ENCODE assay signal across 30 mouse cellular contexts in the genomic region with DNA sequence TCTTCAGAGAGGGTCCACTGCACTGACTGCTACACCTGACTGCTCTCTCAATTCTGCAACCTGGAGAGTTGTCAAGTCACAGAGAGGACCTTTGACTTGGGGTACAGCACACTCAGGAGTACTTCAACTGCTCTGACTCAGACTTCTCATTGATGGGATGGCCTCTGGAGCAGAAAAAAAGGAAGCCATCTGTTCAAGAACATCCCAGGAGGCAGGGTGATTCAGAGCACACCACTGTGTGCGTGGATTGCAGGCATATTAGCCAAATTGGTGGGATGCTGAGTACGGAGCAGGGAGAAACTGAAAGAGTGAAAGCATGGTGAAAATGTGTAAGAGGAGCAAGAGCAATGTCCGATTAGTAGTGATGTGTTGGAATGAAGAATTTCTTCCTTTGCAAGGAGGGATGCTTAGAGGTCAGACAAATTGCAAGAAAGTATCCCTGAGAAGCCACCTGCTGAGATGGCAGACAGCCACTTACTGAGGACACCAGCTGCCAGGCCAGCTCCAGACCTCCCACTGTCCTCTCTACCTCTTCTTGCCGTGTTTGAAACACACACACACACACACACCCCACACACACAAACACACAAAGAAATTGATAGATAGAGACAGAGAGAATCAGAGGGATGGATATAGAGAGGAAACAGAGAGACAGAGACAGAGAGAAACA.
A peak's percentile ranks its signal among the peaks of the same experiment; 100 is the strongest.
DNase-seq lines count a peak whose midpoint lies in the region; TF ChIP-seq lines count a peak whose summit lies in the region.
"Had no signal": no experiment of that assay in that cellular context is flagged by ENCODE, and none has a peak within 500 bp of the region (broad histone marks: within the 10 kb centered on the region; RNA-seq: fewer than 3 reads in every experiment).

No protein-coding gene starts in this region.

- DNase-seq in cerebellum, adult 18-20 months, result peak; percentile 10 to 21
- DNase-seq in cerebellum, adult 11-12 months, result no peak
- DNase-seq in layer of hippocampus, adult 18-20 months (ENCODE audit: low spot score in 2 of 2), result peak; percentile 5 to 21
- DNase-seq in layer of hippocampus, postnatal 14 days (ENCODE audit: low spot score in 2 of 2), result no peak
- peak; percentile 6 for DNase-seq in cerebellum, adult 9-10 months
- no peak for DNase-seq in kidney, adult 2 months
- no peak for DNase-seq in urinary bladder, adult 2 months (ENCODE audit: low spot score)
- DNase-seq: adrenal gland, postnatal 14 days; forebrain, postnatal 0 days; heart, postnatal 10 days; kidney, adult 8-10 months; kidney, postnatal 4 days; liver, embryonic 13.5 days; lung, adult 18-20 months; lung, postnatal 10 days; midbrain, embryonic 14.5 days; right cerebral cortex, adult 18-20 months; spleen, adult 18-20 months; thymus, postnatal 14 days had no signal

- 88% methylated on average over 4 of the region's 4 CpGs for WGBS in kidney, adult 2 months

- H3K4me3 ChIP-seq in kidney, adult 2 months (ENCODE audit: insufficient read depth, low read depth, low read length), result no peak overlapping the region
- H3K4me3 ChIP-seq: embryonic facial prominence, embryonic 10.5 days; embryonic facial prominence, embryonic 15.5 days; forebrain, embryonic 12.5 days; heart, embryonic 13.5 days; hindbrain, embryonic 10.5 days; intestine, embryonic 15.5 days; limb, embryonic 10.5 days; limb, embryonic 15.5 days; liver, embryonic 13.5 days had no signal

- TF ChIP-seq CTCF in kidney, adult 2 months (conservative IDR thresholded peaks at IDR 0.05; ENCODE audit: insufficient read depth, insufficient read length, low read depth, low read length), result no peak

- H3K36me3 ChIP-seq in kidney, adult 2 months (ENCODE audit: control insufficient read depth, insufficient read depth, low read length), result no peaks in the 10 kb centered on the region
- H3K36me3 ChIP-seq: embryonic facial prominence, embryonic 10.5 days; embryonic facial prominence, embryonic 15.5 days; forebrain, embryonic 12.5 days; G1E; heart, embryonic 13.5 days; hindbrain, embryonic 10.5 days; intestine, embryonic 15.5 days; limb, embryonic 10.5 days; limb, embryonic 15.5 days; liver, embryonic 13.5 days had no signal

- no peak for TF ChIP-seq POLR2A in kidney, adult 2 months (IDR thresholded peaks at IDR 0.05; ENCODE audit: low read depth, low read length)

- H3K27me3 ChIP-seq in kidney, adult 2 months (replicated peaks; ENCODE audit: control insufficient read depth, insufficient read depth, low read length), result no peaks in the 10 kb centered on the region
- H3K27me3 ChIP-seq: embryonic facial prominence, embryonic 15.5 days; forebrain, embryonic 12.5 days; heart, embryonic 13.5 days; intestine, embryonic 15.5 days; limb, embryonic 15.5 days; liver, embryonic 13.5 days; Patski had no signal

- no peaks in the 10 kb centered on the region for H3K4me1 ChIP-seq in kidney, adult 2 months (ENCODE audit: control insufficient read depth, insufficient read depth, low read length)
- H3K4me1 ChIP-seq: embryonic facial prominence, embryonic 10.5 days; embryonic facial prominence, embryonic 15.5 days; forebrain, embryonic 12.5 days; heart, embryonic 13.5 days; hindbrain, embryonic 10.5 days; intestine, embryonic 15.5 days; limb, embryonic 10.5 days; limb, embryonic 15.5 days; liver, embryonic 13.5 days had no signal

- H3K27ac ChIP-seq in kidney, adult 2 months (ENCODE audit: insufficient read depth, low read depth, low read length), result no peak overlapping the region
- H3K27ac ChIP-seq: embryonic facial prominence, embryonic 10.5 days; embryonic facial prominence, embryonic 15.5 days; forebrain, embryonic 12.5 days; heart, embryonic 13.5 days; hindbrain, embryonic 10.5 days; intestine, embryonic 15.5 days; kidney, postnatal 0 days; limb, embryonic 10.5 days; limb, embryonic 15.5 days; liver, embryonic 13.5 days had no signal

Comparison
In these comparisons a context has a peak if more than half of its experiments do, and no peak if none do; other contexts are left out.
1. DNase-seq: peak in cerebellum, adult 18-20 months (2 of 2), layer of hippocampus, adult 18-20 months (2 of 2) and cerebellum, adult 9-10 months (single experiment); none in cerebellum, adult 11-12 months (single experiment), layer of hippocampus, postnatal 14 days (0 of 2), kidney, adult 2 months (single experiment) and urinary bladder, adult 2 months (single experiment).